Comparison of ENCODE assay signal across 18 mouse cellular contexts in genomic region chr14:64532351-64532750, GRCm38 (mm10).
DNase-seq lines count a peak whose midpoint lies in the region; ATAC-seq lines count a peak whose summit lies in the region.
"Had no signal": no experiment of that assay in that cellular context is flagged by ENCODE, and none has a peak within 500 bp of the region (broad histone marks: within the 10 kb centered on the region; RNA-seq: fewer than 3 reads in every experiment).

No protein-coding gene starts in this region.

- no peaks in the 10 kb centered on the region for H3K36me3 ChIP-seq in forebrain, embryonic 13.5 days (ENCODE audit: poor library complexity, severe bottlenecking)
- H3K36me3 ChIP-seq in forebrain, embryonic 12.5 days (replicated peaks): no peaks in the 10 kb centered on the region
- H3K36me3 ChIP-seq in midbrain, embryonic 13.5 days: no peaks in the 10 kb centered on the region
- H3K36me3 ChIP-seq in intestine, embryonic 15.5 days: no peaks in the 10 kb centered on the region
- H3K36me3 ChIP-seq: embryonic facial prominence, embryonic 13.5 days; heart, embryonic 13.5 days; limb, embryonic 12.5 days; liver, embryonic 13.5 days had no signal

- no peaks in the 10 kb centered on the region for H3K27me3 ChIP-seq in forebrain, embryonic 13.5 days
- H3K27me3 ChIP-seq in forebrain, embryonic 12.5 days: no peaks in the 10 kb centered on the region
- no peaks in the 10 kb centered on the region for H3K27me3 ChIP-seq in midbrain, embryonic 13.5 days
- no peaks in the 10 kb centered on the region for H3K27me3 ChIP-seq in intestine, embryonic 15.5 days (replicated peaks)
- H3K27me3 ChIP-seq: embryonic facial prominence, embryonic 13.5 days; heart, embryonic 13.5 days; liver, embryonic 13.5 days had no signal

- no peak overlapping the region for H3K4me3 ChIP-seq in forebrain, embryonic 13.5 days
- H3K4me3 ChIP-seq in forebrain, embryonic 12.5 days (replicated peaks): no peak overlapping the region
- H3K4me3 ChIP-seq in midbrain, embryonic 13.5 days (replicated peaks): no peak overlapping the region
- no peak overlapping the region for H3K4me3 ChIP-seq in intestine, embryonic 15.5 days (replicated peaks)
- H3K4me3 ChIP-seq: embryonic facial prominence, embryonic 13.5 days; gastrocnemius, adult 2 months; heart, embryonic 13.5 days; limb, embryonic 12.5 days; liver, embryonic 13.5 days had no signal

- H3K9me3 ChIP-seq in forebrain, embryonic 13.5 days (replicated peaks): no peaks in the 10 kb centered on the region
- no peaks in the 10 kb centered on the region for H3K9me3 ChIP-seq in forebrain, embryonic 12.5 days
- H3K9me3 ChIP-seq in midbrain, embryonic 13.5 days: no peaks in the 10 kb centered on the region
- H3K9me3 ChIP-seq in intestine, embryonic 15.5 days: no peaks in the 10 kb centered on the region
- H3K9me3 ChIP-seq: embryonic facial prominence, embryonic 13.5 days; heart, embryonic 13.5 days; limb, embryonic 12.5 days; liver, embryonic 13.5 days had no signal

- H3K27ac ChIP-seq in forebrain, embryonic 13.5 days: peak overlapping the region; percentile 92; the same call in 1 of the 2 replicates
- no peak overlapping the region for H3K27ac ChIP-seq in forebrain, embryonic 12.5 days
- H3K27ac ChIP-seq in midbrain, embryonic 13.5 days: peak overlapping the region; percentile 94
- H3K27ac ChIP-seq in intestine, embryonic 15.5 days: no peak overlapping the region
- H3K27ac ChIP-seq: embryonic facial prominence, embryonic 13.5 days; gastrocnemius, adult 2 months; heart, embryonic 13.5 days; limb, embryonic 12.5 days; liver, embryonic 13.5 days had no signal

- WGBS in forebrain, embryonic 13.5 days: 92% methylated on average over 5 of the region's 5 CpGs
- WGBS in forebrain, embryonic 12.5 days: 94% methylated on average over 5 of the region's 5 CpGs
- WGBS in midbrain, embryonic 13.5 days: 90% methylated on average over 5 of the region's 5 CpGs
- 86% methylated on average over 5 of the region's 5 CpGs for WGBS in intestine, embryonic 15.5 days

- no peak overlapping the region for H3K4me2 ChIP-seq in forebrain, embryonic 13.5 days
- no peak overlapping the region for H3K4me2 ChIP-seq in forebrain, embryonic 12.5 days
- H3K4me2 ChIP-seq in midbrain, embryonic 13.5 days (replicated peaks): no peak overlapping the region
- no peak overlapping the region for H3K4me2 ChIP-seq in intestine, embryonic 15.5 days (replicated peaks)
- H3K4me2 ChIP-seq: embryonic facial prominence, embryonic 13.5 days; heart, embryonic 13.5 days; limb, embryonic 12.5 days; liver, embryonic 13.5 days had no signal

- H3K9ac ChIP-seq in forebrain, embryonic 13.5 days: no peak overlapping the region
- no peak overlapping the region for H3K9ac ChIP-seq in forebrain, embryonic 12.5 days
- no peak overlapping the region for H3K9ac ChIP-seq in midbrain, embryonic 13.5 days (replicated peaks)
- H3K9ac ChIP-seq in intestine, embryonic 15.5 days: no peak overlapping the region
- H3K9ac ChIP-seq: embryonic facial prominence, embryonic 13.5 days; heart, embryonic 13.5 days; limb, embryonic 12.5 days; liver, embryonic 13.5 days had no signal

- intact Hi-C loops in left cerebral cortex, postnatal 4 days (cut with DNase I): no loop called here
- intact Hi-C loops in left cerebral cortex, postnatal 14 days (cut with DNase I): no loop called here

- DNase-seq in left cerebral cortex, postnatal 4 days: peak; percentile 32
- DNase-seq in left cerebral cortex, postnatal 14 days (ENCODE audit: low spot score in 2 of 2): no peak
- no peak for DNase-seq in gastrocnemius, adult 18-20 months (ENCODE audit: low spot score)
- DNase-seq: adrenal gland, adult 8-10 months; cerebellum, adult 11-12 months; gastrocnemius, adult 2 months; heart, postnatal 36 days; kidney, adult 11 months; kidney, postnatal 10 days; liver, embryonic 13.5 days; thymus, postnatal 4 days had no signal

- H3K4me1 ChIP-seq in forebrain, embryonic 13.5 days: peaks cover 42% of the 10 kb centered on the region
- peaks cover 35% of the 10 kb centered on the region for H3K4me1 ChIP-seq in forebrain, embryonic 12.5 days
- peaks cover 44% of the 10 kb centered on the region for H3K4me1 ChIP-seq in midbrain, embryonic 13.5 days (replicated peaks)
- no peaks in the 10 kb centered on the region for H3K4me1 ChIP-seq in intestine, embryonic 15.5 days (replicated peaks)
- H3K4me1 ChIP-seq: embryonic facial prominence, embryonic 13.5 days; heart, embryonic 13.5 days; limb, embryonic 12.5 days; liver, embryonic 13.5 days had no signal

- no peak for ATAC-seq in forebrain, embryonic 13.5 days
- ATAC-seq in forebrain, embryonic 12.5 days (ENCODE audit: low FRiP score): no peak
- no peak for ATAC-seq in midbrain, embryonic 13.5 days
- no peak for ATAC-seq in intestine, embryonic 15.5 days

Comparison
In these comparisons a context has a peak if more than half of its experiments do, and no peak if none do; other contexts are left out.
1. H3K27ac ChIP-seq: peak in forebrain, embryonic 13.5 days (single experiment) and midbrain, embryonic 13.5 days (single experiment); none in forebrain, embryonic 12.5 days (single experiment) and intestine, embryonic 15.5 days (single experiment).